Mouse (Mus musculus) C2C12 (cell line): ENCODE data around the gene Irx1.

ENCODE experiments used
- CEBPB ChIP-seq: IDR thresholded peaks from one replicate; pipeline ENCODE4 v1.6.1; 2011; ENCODE audit warnings: low read depth, mild to moderate bottlenecking, control low read depth, moderate library complexity
- CTCF ChIP-seq: IDR thresholded peaks from one replicate; pipeline ENCODE4 v1.5.1; 2011; ENCODE audit not compliant: control insufficient read depth, insufficient read depth, insufficient read length
- MAX ChIP-seq: IDR thresholded peaks from one replicate; pipeline ENCODE4 v1.6.1; 2011; ENCODE audit warnings: mild to moderate bottlenecking, control low read depth
- MYOG ChIP-seq: IDR thresholded peaks from one replicate; pipeline ENCODE4 v1.6.1; 2011; ENCODE audit not compliant: control insufficient read depth, insufficient read length; ENCODE audit errors: extremely low read depth

DNA sequence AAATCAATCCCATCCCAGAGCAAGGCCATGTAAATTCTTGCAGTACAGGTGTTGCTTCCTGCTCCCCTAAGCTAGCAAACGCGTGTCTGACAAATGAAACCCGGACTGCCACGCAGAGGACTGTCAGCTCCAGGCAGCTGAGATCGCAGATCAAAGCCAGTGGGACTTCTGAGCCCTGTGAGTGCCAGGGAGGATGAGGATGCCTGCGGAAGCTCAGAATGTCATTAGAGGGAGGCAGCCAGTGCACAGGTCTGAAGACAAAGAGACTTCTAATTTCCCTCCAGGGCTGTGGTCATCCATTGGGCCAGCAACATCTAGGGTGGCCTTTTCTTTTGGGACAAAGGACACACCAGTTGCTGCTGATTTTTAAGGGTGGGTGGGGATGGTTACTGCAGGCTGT, 4.8 kb upstream of the Irx1 start:
- TF ChIP-seq MAX (no peak), CEBPB (no peak), CTCF (no peak), MYOG (no peak)
